22 mouse cellular contexts compared by ENCODE assay signal in genomic region chr8:107219078-107219477, GRCm38 (mm10).
DNase-seq lines count a peak whose midpoint lies in the region; ATAC-seq lines count a peak whose summit lies in the region.
"Had no signal": no experiment of that assay in that cellular context is flagged by ENCODE, and none has a peak within 500 bp of the region (broad histone marks: within the 10 kb centered on the region; RNA-seq: fewer than 3 reads in every experiment).

No protein-coding gene starts in this region.

- no peak for DNase-seq in liver
- DNase-seq in MEL-GATA-1-ER (ENCODE audit: extremely low read depth, low read depth): peak; percentile 44
- DNase-seq in forebrain, embryonic 10.5 days (ENCODE audit: extremely low spot score, low spot score): no peak
- DNase-seq in testis, postnatal 10 days (ENCODE audit: low spot score): no peak
- DNase-seq: adrenal gland, adult 8-10 months; adrenal gland, postnatal 25 days; cerebellum, adult 11-12 months; cerebellum, adult 8-10 months; cerebellum, postnatal 10 days; cerebellum, postnatal 36 days; embryo, embryonic 11 days; forebrain, postnatal 0 days; gastrocnemius, adult 2 months; gastrocnemius, postnatal 14 days; heart, adult 11 months had no signal

- 38% methylated on average over 2 of the region's 2 CpGs for WGBS in liver, embryonic 16.5 days (ENCODE audit: insufficient replicate concordance)
- WGBS in forebrain, embryonic 10.5 days: 86% methylated on average over 2 of the region's 2 CpGs

- H3K4me2 ChIP-seq in liver, embryonic 16.5 days (ENCODE audit: low read depth, low read length): no peak overlapping the region
- H3K4me2 ChIP-seq: heart, embryonic 11.5 days; hindbrain, embryonic 12.5 days; hindbrain, embryonic 15.5 days had no signal

- H3K4me1 ChIP-seq in liver, embryonic 16.5 days (ENCODE audit: control insufficient read depth, low read depth, low read length): peaks cover 8% of the 10 kb centered on the region
- H3K4me1 ChIP-seq in forebrain, embryonic 10.5 days: peaks cover 6% of the 10 kb centered on the region; the same call in 1 of the 2 replicates
- H3K4me1 ChIP-seq: hindbrain, embryonic 12.5 days; hindbrain, embryonic 15.5 days had no signal

- no peak overlapping the region for H3K4me3 ChIP-seq in liver, embryonic 16.5 days (ENCODE audit: low read depth, low read length)
- no peak overlapping the region for H3K4me3 ChIP-seq in forebrain, embryonic 10.5 days
- H3K4me3 ChIP-seq: gastrocnemius, adult 2 months; hindbrain, embryonic 12.5 days; hindbrain, embryonic 15.5 days had no signal

- H3K27ac ChIP-seq in liver, embryonic 16.5 days (ENCODE audit: low read length): no peak overlapping the region
- no peak overlapping the region for H3K27ac ChIP-seq in forebrain, embryonic 10.5 days
- H3K27ac ChIP-seq: gastrocnemius, adult 2 months; hindbrain, embryonic 12.5 days; hindbrain, embryonic 15.5 days had no signal

- no peaks in the 10 kb centered on the region for H3K27me3 ChIP-seq in liver, embryonic 16.5 days (ENCODE audit: control insufficient read depth, insufficient read depth, low read depth, low read length)
- H3K27me3 ChIP-seq in forebrain, embryonic 10.5 days (ENCODE audit: poor library complexity, severe bottlenecking): no peaks in the 10 kb centered on the region
- H3K27me3 ChIP-seq: hindbrain, embryonic 12.5 days; hindbrain, embryonic 15.5 days had no signal

- 0 out of 2 replicates have a peak, but pooled peaks have one; percentile 2 for ATAC-seq in liver, embryonic 16.5 days (ENCODE audit: low read depth)
- peak; percentile 66 for ATAC-seq in megakaryocyte-erythroid progenitor cell, adult 5-6 weeks (replicated peaks; ENCODE audit: low FRiP score, low TSS enrichment, poor library complexity, severe bottlenecking)
- ATAC-seq: activated CD4-positive, CD25-positive, alpha-beta regulatory T cell, adult 4 months; forebrain, embryonic 14.5 days; forebrain, postnatal 0 days had no signal

- H3K36me3 ChIP-seq in liver, embryonic 16.5 days (ENCODE audit: control insufficient read depth, insufficient read depth): no peaks in the 10 kb centered on the region
- no peaks in the 10 kb centered on the region for H3K36me3 ChIP-seq in forebrain, embryonic 10.5 days (replicated peaks)
- H3K36me3 ChIP-seq: hindbrain, embryonic 12.5 days; hindbrain, embryonic 15.5 days had no signal

- no peaks in the 10 kb centered on the region for H3K9me3 ChIP-seq in liver, embryonic 16.5 days (replicated peaks; ENCODE audit: control insufficient read depth, low read length)
- H3K9me3 ChIP-seq in forebrain, embryonic 10.5 days: no peaks in the 10 kb centered on the region
- H3K9me3 ChIP-seq: hindbrain, embryonic 12.5 days; hindbrain, embryonic 15.5 days had no signal

- H3K9ac ChIP-seq in liver, embryonic 16.5 days (ENCODE audit: low read depth, low read length): no peak overlapping the region
- H3K9ac ChIP-seq: forebrain, postnatal 0 days; hindbrain, embryonic 12.5 days; hindbrain, embryonic 15.5 days had no signal
